Mouse (Mus musculus) limb, embryonic 10.5 days (tissue): ENCODE data around the gene Tmem163. TPM values are rescaled to one million over a fixed set of nuclear protein-coding genes. Genes with fewer than 3 reads are reported as not detected.

Source experiments
- DNase-seq: peaks from one replicate; pipeline ENCODE4 v3.0.0-alpha.2; 2017; ENCODE audit warnings: low spot score
- H3K27ac ChIP-seq: fragments of 300-500 bp; sonication (generic); 2 replicates; pipeline ENCODE4 v1.5.1; 2016; ENCODE audit warnings: mild to moderate bottlenecking
- H3K27me3 ChIP-seq: fragments of 300-500 bp; sonication (generic); 2 replicates; pipeline ENCODE4 v1.6.1; 2016; ENCODE audit warnings: low read depth, mild to moderate bottlenecking; ENCODE audit not compliant: poor library complexity, severe bottlenecking
- H3K36me3 ChIP-seq: fragments of 300-500 bp; sonication (generic); 2 replicates; pipeline ENCODE4 v1.6.1; 2016; ENCODE audit warnings: mild to moderate bottlenecking, moderate library complexity
- H3K4me1 ChIP-seq: fragments of 300-500 bp; sonication (generic); 2 replicates; pipeline ENCODE4 v1.6.1; 2016
- H3K4me3 ChIP-seq: fragments of 300-500 bp; sonication (generic); 2 replicates; pipeline ENCODE4 v1.5.1; 2016; ENCODE audit warnings: mild to moderate bottlenecking, moderate library complexity
- H3K9me3 ChIP-seq: fragments of 300-500 bp; sonication (generic); replicated peaks from 2 replicates; pipeline ENCODE4 v1.6.1; 2016; ENCODE audit warnings: mild to moderate bottlenecking
- WGBS: fragments of 180-500 bp; shearing (Covaris S2); methylation state at CpG from one replicate; pipeline ENCODE4 v1.1.7; 2016; 5-methylcytosine and 5-hydroxymethylcytosine counted together
- polyA plus RNA-seq: library from polyadenylated mRNA; unstranded; fragments of >200 nt; fragmentation: Nextera tagmentation; extraction: Ambion mirVana; gene quantifications from 2 replicates; pipeline ENCODE4 v1.2.1, GENCODE M21; 2016

Tmem163 gene
- polyA plus RNA-seq, 1 experiment from 2014 or later = 3.5 TPM

DNA sequence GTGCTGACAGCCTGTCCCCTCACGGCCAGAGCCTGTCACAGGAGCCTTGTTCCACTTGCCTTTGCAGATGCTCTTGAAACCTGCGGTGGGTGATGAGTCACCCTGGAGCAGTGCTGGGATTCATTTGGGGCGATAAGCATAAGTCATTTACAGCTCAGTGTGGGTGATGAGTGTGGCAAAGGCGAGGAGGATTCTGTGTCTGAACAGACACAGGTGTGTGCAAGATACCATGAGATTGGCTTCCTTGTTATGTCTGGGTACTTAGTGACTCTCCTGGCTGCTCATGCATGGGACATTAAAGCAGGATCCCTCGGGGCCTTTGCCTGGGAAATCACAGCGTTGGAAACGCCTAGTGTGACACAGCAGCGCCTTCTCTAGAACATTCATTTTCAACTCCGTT, 218.3 kb downstream of the Tmem163 start:
- DNase-seq = no peak
- Histone ChIP-seq H3K9me3 (no peaks in the 10 kb centered on the region), H3K4me1 (peaks cover 8% of the 10 kb centered on the region), H3K4me3 (no peak overlapping the region), H3K36me3 (no peaks in the 10 kb centered on the region), H3K27ac (no peak overlapping the region), H3K27me3 (no peaks in the 10 kb centered on the region)
- WGBS = 90% methylated on average over 9 of the region's 9 CpGs

DNA sequence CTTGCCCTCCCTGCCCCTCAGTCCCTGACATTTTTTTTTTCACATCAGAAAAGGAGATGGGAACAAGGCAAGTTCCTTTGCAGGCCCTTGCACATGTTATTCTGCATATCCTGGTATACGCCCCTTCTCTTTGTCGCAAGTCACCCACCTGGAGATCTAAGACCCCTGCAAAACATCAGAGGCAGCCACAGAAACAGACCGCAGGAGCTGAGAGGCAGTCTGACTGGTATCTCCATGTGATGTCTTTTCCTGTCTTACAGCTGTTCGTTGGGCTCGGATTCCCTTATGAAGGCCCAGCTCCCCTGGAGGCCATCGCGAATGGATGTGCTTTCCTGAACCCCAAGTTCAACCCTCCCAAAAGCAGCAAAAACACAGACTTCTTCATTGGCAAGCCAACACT, 219.8 kb downstream of the Tmem163 start:
- no peak overlapping the region for H3K27ac ChIP-seq

DNA sequence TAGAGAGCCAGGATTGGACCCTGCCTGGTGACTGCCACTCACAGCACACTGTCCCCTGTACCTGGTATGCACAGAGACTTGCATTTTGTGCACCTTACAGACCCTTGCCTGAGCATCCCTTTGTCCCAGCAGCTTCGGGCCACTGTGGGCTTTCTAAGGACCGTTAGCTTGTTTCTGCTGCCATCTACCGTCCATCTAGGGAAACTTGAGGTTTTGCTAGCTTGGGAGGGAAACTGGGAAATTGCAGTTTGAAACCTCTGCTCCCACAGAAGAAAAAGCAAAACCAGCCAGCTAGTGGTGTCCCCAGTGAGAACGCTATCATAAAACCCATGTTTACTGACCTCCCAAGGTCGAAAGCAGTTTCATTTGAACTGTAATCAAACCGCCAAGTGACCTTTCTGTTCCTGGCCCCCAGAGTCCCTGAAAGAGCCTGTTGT, 220.3 kb downstream of the Tmem163 start:
- no peak overlapping the region for H3K4me3 ChIP-seq
- H3K27me3 ChIP-seq = no peaks in the 10 kb centered on the region
- WGBS = 12% methylated on average over 6 of the region's 6 CpGs
- no peaks in the 10 kb centered on the region for H3K9me3 ChIP-seq
- DNase-seq = peak; percentile 69
- peaks cover 8% of the 10 kb centered on the region for H3K4me1 ChIP-seq
- no peaks in the 10 kb centered on the region for H3K36me3 ChIP-seq
- H3K27ac ChIP-seq = peak overlapping the region; percentile 77

More for the DNA sequence above, 219.8 kb downstream of the Tmem163 start:
- H3K36me3 ChIP-seq = no peaks in the 10 kb centered on the region
- no peaks in the 10 kb centered on the region for H3K27me3 ChIP-seq
- no peak for DNase-seq
- H3K9me3 ChIP-seq = no peaks in the 10 kb centered on the region
- 83% methylated on average over 7 of the region's 7 CpGs for WGBS
- no peak overlapping the region for H3K4me3 ChIP-seq
- peaks cover 8% of the 10 kb centered on the region for H3K4me1 ChIP-seq

DNA sequence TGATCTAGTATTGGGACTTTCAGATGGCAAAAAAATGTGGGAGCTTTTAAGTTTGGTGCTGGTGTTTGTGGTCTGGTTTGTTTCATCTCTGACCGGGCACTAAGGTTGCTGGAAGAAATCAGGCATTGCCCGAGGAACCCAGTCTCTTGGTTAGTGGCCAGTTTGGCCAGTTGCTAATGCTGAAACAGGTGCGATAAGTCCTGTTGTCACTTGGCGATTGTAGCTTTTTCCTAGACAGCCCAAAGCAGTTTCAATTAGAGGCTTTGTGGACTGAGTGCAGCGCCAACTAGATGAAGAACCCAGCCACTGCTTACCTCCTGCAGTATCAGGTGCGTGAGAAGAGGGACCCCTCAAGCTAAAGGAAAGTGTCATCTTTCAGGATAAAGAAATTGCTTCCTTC, 226.0 kb downstream of the Tmem163 start:
- 92% methylated on average over 6 of the region's 6 CpGs for WGBS
- Histone ChIP-seq H3K27ac (no peak overlapping the region), H3K4me1 (peaks cover 3% of the 10 kb centered on the region), H3K4me3 (no peak overlapping the region), H3K27me3 (no peaks in the 10 kb centered on the region), H3K9me3 (no peaks in the 10 kb centered on the region), H3K36me3 (peaks cover 20% of the 10 kb centered on the region)
- no peak for DNase-seq

DNA sequence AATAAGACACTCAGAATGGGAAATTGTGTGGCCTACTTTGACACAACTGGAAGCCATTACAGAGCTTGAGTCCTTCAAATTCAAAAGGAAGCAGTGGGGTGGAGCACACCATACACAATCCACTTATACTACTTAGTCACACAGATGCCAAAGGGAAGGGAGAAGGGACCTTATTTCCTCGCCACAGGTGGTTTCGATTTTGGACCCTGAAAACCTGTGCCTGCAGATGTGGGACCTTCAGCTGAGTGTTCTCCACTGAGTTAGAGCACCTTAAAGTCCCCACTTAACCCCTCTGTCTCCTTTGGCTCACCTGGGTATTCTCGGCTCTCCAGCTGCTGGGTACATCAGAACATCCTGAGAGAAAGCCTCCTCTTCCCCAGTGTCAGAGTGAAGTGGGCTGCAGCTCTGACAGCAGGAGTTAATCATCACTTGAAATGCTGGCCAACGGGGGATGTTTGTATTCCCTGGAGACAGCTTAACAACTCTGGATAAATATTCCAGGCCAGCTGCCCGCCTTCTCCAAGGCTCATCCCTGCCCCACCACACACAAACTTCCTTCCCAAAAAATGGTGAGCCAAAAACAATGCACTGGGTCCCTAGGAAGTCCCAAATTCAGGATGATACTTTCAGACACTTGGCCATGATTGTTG, 234.4 kb downstream of the Tmem163 start:
- Histone ChIP-seq H3K27me3 (no peaks in the 10 kb centered on the region), H3K27ac (peak overlapping the region; percentile 82), H3K36me3 (peaks cover 21% of the 10 kb centered on the region), H3K9me3 (no peaks in the 10 kb centered on the region), H3K4me1 (peaks cover 53% of the 10 kb centered on the region), H3K4me3 (no peak overlapping the region)
- peak; percentile 45 for DNase-seq
- 43% methylated on average over 5 of the region's 5 CpGs for WGBS

DNA sequence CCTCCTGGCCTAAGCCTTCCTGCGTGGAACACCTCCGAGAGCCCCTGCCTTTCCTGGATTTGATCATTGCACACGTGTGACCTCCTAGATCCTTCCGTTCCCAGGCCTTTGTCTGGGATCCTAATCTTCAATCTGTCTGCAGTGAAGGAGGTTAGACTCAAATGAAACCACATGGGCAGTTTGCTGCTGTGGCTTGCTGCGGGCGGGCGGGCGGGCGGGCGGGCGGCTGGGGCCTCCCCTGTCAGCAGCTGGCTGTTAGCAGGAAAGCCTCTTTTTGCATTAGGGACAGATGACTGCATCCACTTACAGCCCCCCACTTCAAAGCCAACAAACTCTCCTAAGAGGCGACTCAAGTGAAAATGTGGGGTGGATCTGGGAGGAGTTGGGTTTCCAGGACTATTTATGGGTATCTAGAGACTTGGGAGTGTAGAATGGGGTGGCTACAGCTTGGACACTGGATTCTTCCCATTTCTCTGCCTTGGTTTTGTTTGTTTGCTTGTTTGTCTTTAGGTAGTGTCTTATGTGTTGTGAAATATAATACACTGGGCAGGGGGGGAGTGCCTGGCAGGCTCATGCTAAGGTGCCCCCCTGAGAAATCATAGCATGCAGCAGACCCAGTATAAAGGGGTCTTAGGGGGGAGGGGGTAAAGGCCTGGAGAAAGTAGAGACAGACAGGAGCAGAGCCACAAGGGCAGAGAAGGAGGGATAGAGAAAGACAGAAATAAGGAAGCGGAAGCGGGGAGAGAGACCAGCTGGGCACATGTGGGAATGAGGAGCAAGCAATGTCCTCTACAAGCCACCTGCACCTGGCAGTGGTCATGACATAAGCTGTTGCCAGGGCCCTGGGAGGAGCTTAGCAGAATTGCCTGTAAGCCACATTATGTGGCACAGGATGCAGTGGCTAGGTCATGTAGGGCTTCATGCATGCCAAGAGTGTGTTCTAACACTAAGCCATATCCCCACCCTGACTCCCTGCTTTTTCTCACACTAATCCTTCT, 236.2 kb downstream of the Tmem163 start:
- WGBS = 24% methylated on average over 14 of the region's 14 CpGs
- H3K4me3 ChIP-seq = 0 out of 2 replicates have a peak overlapping the region, but pooled peaks have one; percentile 8

GRCm38 (mm10) chr1:127441736-127442135, 237.6 kb downstream of the Tmem163 start:
- no peak for DNase-seq
- Histone ChIP-seq H3K9me3 (no peaks in the 10 kb centered on the region), H3K4me1 (peaks cover 62% of the 10 kb centered on the region), H3K36me3 (no peaks in the 10 kb centered on the region), H3K27ac (peak overlapping the region; percentile 82), H3K27me3 (no peaks in the 10 kb centered on the region), H3K4me3 (no peak overlapping the region)
- WGBS = 46% methylated on average over 3 of the region's 3 CpGs

More for the DNA sequence above, 236.2 kb downstream of the Tmem163 start:
- DNase-seq = peak; percentile 67
- H3K4me1 ChIP-seq = peaks cover 62% of the 10 kb centered on the region
- peaks cover 11% of the 10 kb centered on the region for H3K36me3 ChIP-seq
- H3K9me3 ChIP-seq = no peaks in the 10 kb centered on the region
- H3K27ac ChIP-seq = peak overlapping the region; percentile 82
- no peaks in the 10 kb centered on the region for H3K27me3 ChIP-seq

- no peaks in the 10 kb centered on the region for H3K36me3 ChIP-seq
- 83% methylated on average over 1 of the region's 1 CpGs for WGBS
- H3K27me3 ChIP-seq = no peaks in the 10 kb centered on the region
- no peaks in the 10 kb centered on the region for H3K9me3 ChIP-seq
- peak overlapping the region; percentile 82; the same call in 1 of the 2 replicates for H3K27ac ChIP-seq
- peaks cover 62% of the 10 kb centered on the region for H3K4me1 ChIP-seq
- DNase-seq = no peak
- H3K4me3 ChIP-seq = no peak overlapping the region
Observed at GRCm38 (mm10) chr1:127441007-127441406, 238.3 kb downstream of the Tmem163 start.

- Histone ChIP-seq H3K27ac (no peak overlapping the region), H3K9me3 (no peaks in the 10 kb centered on the region), H3K4me1 (peaks cover 54% of the 10 kb centered on the region), H3K36me3 (no peaks in the 10 kb centered on the region), H3K27me3 (no peaks in the 10 kb centered on the region), H3K4me3 (no peak overlapping the region)
- no peak for DNase-seq
- 91% methylated on average over 9 of the region's 9 CpGs for WGBS
Observed at GRCm38 (mm10) chr1:127439452-127439891, 239.9 kb downstream of the Tmem163 start.

- Histone ChIP-seq H3K9me3 (no peaks in the 10 kb centered on the region), H3K4me1 (peaks cover 42% of the 10 kb centered on the region), H3K27ac (no peak overlapping the region), H3K27me3 (no peaks in the 10 kb centered on the region), H3K36me3 (no peaks in the 10 kb centered on the region), H3K4me3 (no peak overlapping the region)
- 79% methylated on average over 6 of the region's 6 CpGs for WGBS
- no peak for DNase-seq
Observed at GRCm38 (mm10) chr1:127437091-127437490, 242.3 kb downstream of the Tmem163 start.
